Mouse (Mus musculus) heart, adult 2 months (tissue): ENCODE results near the gene Cchcr1.

Source experiments
- CTCF ChIP-seq: fragments of 200-600 bp; IDR thresholded peaks from 2 replicates; pipeline ENCODE4 v1.8.1; 2022; ENCODE audit warnings: antibody characterized with exemption, mild to moderate bottlenecking, moderate library complexity
- EP300 ChIP-seq: fragments of 200-500 bp; IDR thresholded peaks from 2 replicates; pipeline ENCODE4 v1.6.1; 2011; ENCODE audit warnings: low read depth, low read length, control low read depth; ENCODE audit not compliant: insufficient read depth
- POLR2A ChIP-seq: fragments of 200-500 bp; IDR thresholded peaks from 2 replicates; pipeline ENCODE4 v1.6.1; 2011; ENCODE audit warnings: mild to moderate bottlenecking, low read depth, low read length, control low read depth; ENCODE audit not compliant: insufficient read depth

- TF ChIP-seq POLR2A = no peak
- no peak for TF ChIP-seq CTCF
- TF ChIP-seq EP300 = no peak
These were observed 22.6 kb downstream of the Cchcr1 start for GRCm38 (mm10) chr17:35539540-35539939.
